Mouse (Mus musculus) ovary, postnatal 14 days (tissue): ENCODE data around the gene Majin.

ENCODE experiments used
- DNase-seq: peaks from one replicate; pipeline ENCODE4 v3.0.0; 2022; ENCODE audit warnings: low spot score

Gene Majin

GRCm38 (mm10) chr19:6184131-6184530 lies at the start of gene Majin:
TSS of gene Majin (plus strand) at chr19:6184388.
- DNase-seq = no peak

GRCm38 (mm10) chr19:6136397-6136796 lies 47.8 kb upstream of the Majin start:
- no peak for DNase-seq

GRCm38 (mm10) chr19:6139701-6140100 lies 44.5 kb upstream of the Majin start:
- no peak for DNase-seq

- no peak for DNase-seq
These were observed 43.9 kb upstream of the Majin start for GRCm38 (mm10) chr19:6140374-6140677.

- DNase-seq = peak; percentile 81
These were observed 43.4 kb upstream of the Majin start, which contains the start of gene Batf2 for GRCm38 (mm10) chr19:6140678-6141393. TSS of gene Batf2 (plus strand) at chr19:6140983.

- peak; percentile 67 for DNase-seq
These were observed 42.8 kb upstream of the Majin start, which contains the start of gene Arl2 for GRCm38 (mm10) chr19:6141394-6141749. TSS of gene Arl2 (minus strand) at chr19:6141548.

- no peak for DNase-seq
These were observed 39.3 kb upstream of the Majin start for GRCm38 (mm10) chr19:6144842-6145241.

- no peak for DNase-seq
These were observed 29.0 kb upstream of the Majin start for GRCm38 (mm10) chr19:6155174-6155573.

- DNase-seq = no peak
These were observed 27.8 kb upstream of the Majin start for GRCm38 (mm10) chr19:6156372-6156771.

GRCm38 (mm10) chr19:6157220-6157619 lies 27.0 kb upstream of the Majin start:
- no peak for DNase-seq

- DNase-seq = no peak
These were observed 20.2 kb upstream of the Majin start for GRCm38 (mm10) chr19:6163872-6164547.

GRCm38 (mm10) chr19:6166750-6167149 lies 17.4 kb upstream of the Majin start:
- DNase-seq = no peak

- no peak for DNase-seq
These were observed 13.0 kb upstream of the Majin start for GRCm38 (mm10) chr19:6171215-6171614.

- DNase-seq = no peak
These were observed 9.4 kb upstream of the Majin start for GRCm38 (mm10) chr19:6174771-6175170.

GRCm38 (mm10) chr19:6178775-6179174 lies 5.4 kb upstream of the Majin start:
- no peak for DNase-seq

GRCm38 (mm10) chr19:6181629-6182028 lies 2.6 kb upstream of the Majin start:
- DNase-seq = no peak

- no peak for DNase-seq
These were observed 1.7 kb upstream of the Majin start for GRCm38 (mm10) chr19:6182534-6182933.

- DNase-seq = no peak
These were observed 20.1 kb downstream of the Majin start for GRCm38 (mm10) chr19:6204265-6204664.

GRCm38 (mm10) chr19:6206716-6207115 lies 22.5 kb downstream of the Majin start:
- no peak for DNase-seq

GRCm38 (mm10) chr19:6216046-6216705 lies 32.0 kb downstream of the Majin start:
- no peak for DNase-seq

- DNase-seq = no peak
These were observed 34.4 kb downstream of the Majin start for GRCm38 (mm10) chr19:6218606-6219005.

- no peak for DNase-seq
These were observed 41.9 kb downstream of the Majin start, which contains the start of gene Gpha2 for GRCm38 (mm10) chr19:6226135-6226534. TSS of gene Gpha2 (plus strand) at chr19:6226380.

GRCm38 (mm10) chr19:6226763-6227162 lies 42.6 kb downstream of the Majin start:
- DNase-seq = no peak
